8 mouse cellular contexts compared by ENCODE assay signal in the genomic region with DNA sequence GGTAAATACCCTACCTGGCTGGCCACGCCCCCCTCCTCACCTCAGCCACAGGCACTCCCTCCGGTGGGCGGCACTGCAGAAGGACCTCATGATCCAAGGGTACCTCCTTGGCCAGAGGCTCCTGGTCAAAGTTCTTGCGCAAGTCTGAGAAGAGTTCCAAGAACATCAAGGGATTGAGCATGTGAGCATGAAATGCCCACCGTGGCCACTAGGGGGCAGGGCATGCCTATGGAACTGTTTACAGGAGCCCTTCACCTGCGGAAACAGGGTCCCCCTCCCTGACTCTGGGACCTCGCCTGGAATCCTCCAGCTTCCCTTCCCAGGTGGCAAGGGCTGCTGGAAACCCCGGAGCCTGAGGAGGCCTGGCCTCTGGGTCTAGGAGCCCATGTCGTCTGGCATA. TPM values are rescaled to one million over a fixed set of nuclear protein-coding genes. Genes with fewer than 3 reads are reported as not detected.
DNase-seq lines count a peak whose midpoint lies in the region; ATAC-seq and TF ChIP-seq lines count a peak whose summit lies in the region.

No protein-coding gene starts in this region.

- peak; percentile 79 to 86 (median 85) for TF ChIP-seq CTCF in MEL (IDR thresholded peaks at IDR 0.05 in 2 of 3, conservative IDR thresholded peaks at IDR 0.05 in 1 of 3; ENCODE audit: control insufficient read depth in 1 of 3, insufficient read depth in 1 of 3, low read depth in 2 of 3, low read length in 3 of 3, poor library complexity in 1 of 3, severe bottlenecking in 1 of 3)
- peak; percentile 99 for TF ChIP-seq CTCF in lung, embryonic 14.5 days (IDR thresholded peaks at IDR 0.05; ENCODE audit: low read depth)

- H3K27me3 ChIP-seq in MEL (ENCODE audit: control insufficient read depth in 1 of 2, insufficient read depth in 2 of 2, low read length in 2 of 2): peaks cover 0 to 3% of the 10 kb centered on the region in 2 experiments; a peak in 2 of 4 replicates
- no peaks in the 10 kb centered on the region for H3K27me3 ChIP-seq in forebrain, embryonic 15.5 days
- H3K27me3 ChIP-seq in lung, embryonic 14.5 days (ENCODE audit: insufficient read depth, low read length): no peaks in the 10 kb centered on the region

- no peaks in the 10 kb centered on the region for H3K79me2 ChIP-seq in MEL (ENCODE audit: control insufficient read depth, insufficient read depth, low read length, poor library complexity)

- H3K9me3 ChIP-seq in MEL (replicated peaks; ENCODE audit: insufficient read depth, low read length): no peaks in the 10 kb centered on the region
- H3K9me3 ChIP-seq in forebrain, embryonic 15.5 days: no peaks in the 10 kb centered on the region
- no peaks in the 10 kb centered on the region for H3K9me3 ChIP-seq in lung, embryonic 14.5 days (ENCODE audit: low read depth, low read length)

- H3K4me2 ChIP-seq in forebrain, embryonic 15.5 days (replicated peaks): peak overlapping the region; percentile 36
- peak overlapping the region; percentile 36; the same call in 1 of the 2 replicates for H3K4me2 ChIP-seq in lung, embryonic 14.5 days

- H3K4me1 ChIP-seq in MEL (ENCODE audit: control insufficient read depth in 1 of 2, insufficient read depth in 2 of 2, low read length in 2 of 2): no peaks in the 10 kb centered on the region
- H3K4me1 ChIP-seq in forebrain, embryonic 15.5 days: peaks cover 5% of the 10 kb centered on the region; the same call in 1 of the 2 replicates
- H3K4me1 ChIP-seq in lung, embryonic 14.5 days (ENCODE audit: insufficient read depth): no peaks in the 10 kb centered on the region

- no peak overlapping the region for H3K4me3 ChIP-seq in MEL (ENCODE audit: control insufficient read depth in 1 of 2, insufficient read depth in 1 of 2, low read depth in 2 of 2, low read length in 2 of 2)
- H3K4me3 ChIP-seq in forebrain, embryonic 15.5 days: no peak overlapping the region
- no peak overlapping the region for H3K4me3 ChIP-seq in lung, embryonic 14.5 days (ENCODE audit: low read depth, low read length)

- intact Hi-C loops in heart, postnatal 25 days (cut with DNase I): loop anchor here (1.0 to 2.0 kb wide), 4 partner anchors 56 to 293 kb away; no protein-coding TSS in a partner anchor

- TF ChIP-seq POLR2A in MEL (IDR thresholded peaks at IDR 0.05; ENCODE audit: control insufficient read depth in 1 of 2, insufficient read depth in 1 of 2, low read depth in 1 of 2, low read length in 2 of 2, poor library complexity in 1 of 2): no peak

- ATAC-seq in forebrain, embryonic 15.5 days (replicated peaks): peak; percentile 35; the same call in 1 of the 2 replicates
- peak; percentile 39; the same call in 1 of the 2 replicates for ATAC-seq in lung, embryonic 14.5 days (ENCODE audit: insufficient read depth)

- no peaks in the 10 kb centered on the region for H3K36me3 ChIP-seq in MEL (ENCODE audit: control insufficient read depth in 1 of 2, insufficient read depth in 2 of 2, low read length in 2 of 2)
- no peaks in the 10 kb centered on the region for H3K36me3 ChIP-seq in forebrain, embryonic 15.5 days
- peaks cover 15% of the 10 kb centered on the region; the same call in 1 of the 2 replicates for H3K36me3 ChIP-seq in lung, embryonic 14.5 days (ENCODE audit: insufficient read depth)

- H3K27ac ChIP-seq in MEL (ENCODE audit: control insufficient read depth, low read depth, low read length): no peak overlapping the region
- no peak overlapping the region for H3K27ac ChIP-seq in forebrain, embryonic 15.5 days (replicated peaks)
- no peak overlapping the region for H3K27ac ChIP-seq in lung, embryonic 14.5 days (ENCODE audit: low read depth)

- no peak overlapping the region for H3K9ac ChIP-seq in MEL (ENCODE audit: control insufficient read depth, low read depth, low read length, poor library complexity, severe bottlenecking)
- H3K9ac ChIP-seq in forebrain, embryonic 15.5 days (replicated peaks): no peak overlapping the region
- no peak overlapping the region for H3K9ac ChIP-seq in lung, embryonic 14.5 days

- peak; percentile 42 for DNase-seq in MEL (ENCODE audit: low read depth, low spot score)
- DNase-seq in cerebellum, adult 11-12 months: peak; percentile 77
- peak; percentile 51 for DNase-seq in heart, postnatal 25 days (ENCODE audit: low spot score)
- DNase-seq in layer of hippocampus, adult 11-12 months (ENCODE audit: low spot score): peak; percentile 69
- peak; percentile 92 for DNase-seq in lung, embryonic 14.5 days
- peak; percentile 72 for DNase-seq in ovary, postnatal 36 days (ENCODE audit: low spot score)
- peak; percentile 66 for DNase-seq in thymus, postnatal 25 days

- peak; percentile 63 for TF ChIP-seq RAD21 in MEL (IDR thresholded peaks at IDR 0.05; ENCODE audit: low read depth, low read length)

- 10% methylated on average over 9 of the region's 9 CpGs for WGBS in forebrain, embryonic 15.5 days
- WGBS in lung, embryonic 14.5 days: 6% methylated on average over 9 of the region's 9 CpGs

- no peak for TF ChIP-seq EP300 in MEL (IDR thresholded peaks at IDR 0.05; ENCODE audit: low read depth in 1 of 2, low read length in 2 of 2)

TF ChIP-seq in MEL, 35 proteins besides CTCF, POLR2A, EP300 and RAD21:
- TF ChIP-seq SMC3 (IDR thresholded peaks at IDR 0.05; ENCODE audit: low read depth, low read length) (peak; percentile 56), RCOR1 (IDR thresholded peaks at IDR 0.05; ENCODE audit: low read depth, low read length) (no peak), ZC3H11A (IDR thresholded peaks at IDR 0.05; ENCODE audit: low read depth, low read length) (peak; percentile 28; the same call in 1 of the 2 replicates)
TF ChIP-seq in MEL: peak in this region for 2.

RNA-seq across cellular contexts. Expression of gene Slc29a3, which starts 27.0 kb away (rescaled TPM):
- total RNA-seq in MEL (2012; rRNA removed): 2.4 TPM in 2 replicates
- polyA plus RNA-seq in MEL (2012; ENCODE audit: insufficient read depth in 1 of 2, insufficient read length in 2 of 2, low read depth in 1 of 2, low replicate concordance in 2 of 2, missing spikeins in 1 of 2): 10 to 100 TPM in 1 of 2 experiments, 1 to 10 TPM in 1; 7.7 to 46.0 TPM
- 13.2 and 13.9 TPM in 2 replicates for polyA plus RNA-seq in forebrain, embryonic 15.5 days (2015; fragmentation: Nextera tagmentation; extraction: Ambion mirVana)
- total RNA-seq in heart, postnatal 25 days (2021): 1 to 10 TPM; 4.8 to 6.3 TPM
- 7.4 and 9.0 TPM in 2 replicates for polyA plus RNA-seq in lung, embryonic 14.5 days (2014; fragmentation: Nextera tagmentation; extraction: Ambion mirVana)

RNA-seq across cellular contexts. Expression of gene Unc5b, which starts 51.8 kb away (rescaled TPM):
- not detected in 2 replicates for total RNA-seq in MEL (2012; rRNA removed)
- not detected for polyA plus RNA-seq in MEL (2012; ENCODE audit: insufficient read depth in 1 of 2, insufficient read length in 2 of 2, low read depth in 1 of 2, low replicate concordance in 2 of 2, missing spikeins in 1 of 2)
- polyA plus RNA-seq in forebrain, embryonic 15.5 days (2015; fragmentation: Nextera tagmentation; extraction: Ambion mirVana): 2.8 and 3.0 TPM in 2 replicates
- 10 to 100 TPM; 15.2 to 18.4 TPM for total RNA-seq in heart, postnatal 25 days (2021)
- 6.6 TPM in 2 replicates for polyA plus RNA-seq in lung, embryonic 14.5 days (2014; fragmentation: Nextera tagmentation; extraction: Ambion mirVana)

Comparison
In these comparisons a context has a peak if more than half of its experiments do, and no peak if none do; other contexts are left out.
1. DNase-seq: peak in every context shown above with its lines; median percentile 92 in lung, embryonic 14.5 days; 77 in cerebellum, adult 11-12 months; 72 in ovary, postnatal 36 days; 69 in layer of hippocampus, adult 11-12 months; 66 in thymus, postnatal 25 days; 51 in heart, postnatal 25 days; 42 in MEL.